24 mouse cellular contexts compared by ENCODE assay signal in genomic region chr13:36466515-36466921, GRCm38 (mm10).
DNase-seq lines count a peak whose midpoint lies in the region; ATAC-seq and TF ChIP-seq lines count a peak whose summit lies in the region.
"Had no signal": no experiment of that assay in that cellular context is flagged by ENCODE, and none has a peak within 500 bp of the region (broad histone marks: within the 10 kb centered on the region; RNA-seq: fewer than 3 reads in every experiment).

No protein-coding gene starts in this region.

- no peak overlapping the region for H3K9ac ChIP-seq in liver, adult 2 months (ENCODE audit: low read depth, low read length)
- H3K9ac ChIP-seq in liver, embryonic 11.5 days (ENCODE audit: low read depth, low read length), result no peak overlapping the region
- no peak overlapping the region for H3K9ac ChIP-seq in kidney, embryonic 16.5 days (replicated peaks; ENCODE audit: low read length)
- H3K9ac ChIP-seq: hindbrain, embryonic 14.5 days; midbrain, embryonic 12.5 days had no signal

- no peaks in the 10 kb centered on the region for H3K27me3 ChIP-seq in liver, adult 2 months (ENCODE audit: control insufficient read depth, insufficient read depth, low read length)
- H3K27me3 ChIP-seq in liver, embryonic 11.5 days (replicated peaks; ENCODE audit: control insufficient read depth, insufficient read depth, low read length), result no peaks in the 10 kb centered on the region
- H3K27me3 ChIP-seq in kidney, embryonic 16.5 days (ENCODE audit: insufficient read depth, low read length), result no peaks in the 10 kb centered on the region
- no peaks in the 10 kb centered on the region for H3K27me3 ChIP-seq in myocyte (ENCODE audit: control insufficient read depth, insufficient read depth, insufficient read length)
- H3K27me3 ChIP-seq: midbrain, embryonic 12.5 days had no signal

- peaks cover 11% of the 10 kb centered on the region for H3K4me1 ChIP-seq in liver, adult 2 months (ENCODE audit: control insufficient read depth, insufficient read depth, low read length)
- no peaks in the 10 kb centered on the region for H3K4me1 ChIP-seq in liver, embryonic 11.5 days (replicated peaks; ENCODE audit: control insufficient read depth, insufficient read depth, low read length)
- H3K4me1 ChIP-seq in kidney, embryonic 16.5 days (ENCODE audit: insufficient read depth, low read length), result 0 out of 2 replicates have a peak, but pooled peaks cover 5% of the 10 kb centered on the region
- H3K4me1 ChIP-seq: embryonic facial prominence, embryonic 10.5 days; forebrain, embryonic 10.5 days had no signal

- H3K9me3 ChIP-seq in liver, embryonic 11.5 days (ENCODE audit: control insufficient read depth, low read length), result no peaks in the 10 kb centered on the region
- H3K9me3 ChIP-seq in kidney, embryonic 16.5 days (ENCODE audit: low read length), result no peaks in the 10 kb centered on the region
- H3K9me3 ChIP-seq: embryonic facial prominence, embryonic 10.5 days; forebrain, embryonic 10.5 days; limb, embryonic 10.5 days; midbrain, embryonic 12.5 days had no signal

- no peaks in the 10 kb centered on the region for H3K79me2 ChIP-seq in liver, adult 2 months (ENCODE audit: control insufficient read depth, insufficient read depth, low read length)
- H3K79me2 ChIP-seq in myocyte (ENCODE audit: control insufficient read depth, insufficient read depth), result no peaks in the 10 kb centered on the region

- H3K27ac ChIP-seq in liver, adult 2 months (replicated peaks; ENCODE audit: insufficient read depth, low read depth, low read length), result peak overlapping the region; percentile 75
- H3K27ac ChIP-seq in liver, embryonic 11.5 days (ENCODE audit: low read depth, low read length), result no peak overlapping the region
- H3K27ac ChIP-seq in kidney, embryonic 16.5 days (ENCODE audit: low read length), result no peak overlapping the region
- H3K27ac ChIP-seq: embryonic facial prominence, embryonic 10.5 days; forebrain, embryonic 10.5 days; heart, adult 2 months; hindbrain, embryonic 14.5 days; limb, embryonic 10.5 days; midbrain, embryonic 12.5 days; stomach, postnatal 0 days had no signal

- H3K36me3 ChIP-seq in liver, adult 2 months (ENCODE audit: control insufficient read depth, insufficient read depth, low read length), result no peaks in the 10 kb centered on the region
- no peaks in the 10 kb centered on the region for H3K36me3 ChIP-seq in liver, embryonic 11.5 days (ENCODE audit: control insufficient read depth, insufficient read depth, low read length)
- no peaks in the 10 kb centered on the region for H3K36me3 ChIP-seq in kidney, embryonic 16.5 days (ENCODE audit: insufficient read depth, low read length)
- H3K36me3 ChIP-seq in myocyte (ENCODE audit: control insufficient read depth, insufficient read depth), result no peaks in the 10 kb centered on the region
- H3K36me3 ChIP-seq: embryonic facial prominence, embryonic 10.5 days; forebrain, embryonic 10.5 days; limb, embryonic 10.5 days; midbrain, embryonic 12.5 days had no signal

- peak; percentile 37 for DNase-seq in adrenal gland, adult 2 months
- DNase-seq in adrenal gland, postnatal 4 days (ENCODE audit: low spot score in 2 of 2), result no peak
- peak; percentile 98 for DNase-seq in liver, adult 2 months (ENCODE audit: extremely low read depth, low read depth, low spot score)
- DNase-seq in liver, embryonic 11.5 days (ENCODE audit: low spot score), result no peak
- no peak for DNase-seq in thymus, postnatal 25 days
- DNase-seq: cerebellum, adult 11 months; gastrocnemius, postnatal 14 days; heart, adult 2 months; liver; lung, adult 2 months; lung, postnatal 14 days; right cerebral cortex, postnatal 14 days; thymus, adult 2 months had no signal

- H3K4me2 ChIP-seq in liver, embryonic 11.5 days, result no peak overlapping the region
- no peak overlapping the region for H3K4me2 ChIP-seq in kidney, embryonic 16.5 days (replicated peaks; ENCODE audit: low read depth, low read length)
- peak overlapping the region; percentile 18 for H3K4me2 ChIP-seq in myocyte (ENCODE audit: low read depth)
- H3K4me2 ChIP-seq: hindbrain, embryonic 14.5 days; midbrain, embryonic 12.5 days had no signal

- no peak for TF ChIP-seq POLR2A in liver, adult 2 months (IDR thresholded peaks at IDR 0.05; ENCODE audit: extremely low read depth, insufficient read depth, low read length)
- TF ChIP-seq POLR2A in myocyte (IDR thresholded peaks at IDR 0.05; ENCODE audit: insufficient read length, low read depth), result no peak

- H3ac ChIP-seq in myocyte (ENCODE audit: control insufficient read depth, insufficient read length), result no peak overlapping the region

- 19% methylated on average over 5 of the region's 5 CpGs for WGBS in liver, adult 2 months
- WGBS in liver, embryonic 11.5 days, result 86% methylated on average over 5 of the region's 5 CpGs
- WGBS in kidney, embryonic 16.5 days, result 72% methylated on average over 5 of the region's 5 CpGs

- no peak for TF ChIP-seq CTCF in liver, adult 2 months (IDR thresholded peaks at IDR 0.05; ENCODE audit: low read depth, low read length)

- no peak for ATAC-seq in liver, embryonic 11.5 days (replicated peaks; ENCODE audit: low FRiP score)
- peak; percentile 67; the same call in 1 of the 2 replicates for ATAC-seq in kidney, embryonic 16.5 days (ENCODE audit: low FRiP score, low TSS enrichment)
- ATAC-seq in erythroblast, adult 5-6 weeks (replicated peaks; ENCODE audit: low FRiP score, poor library complexity, severe bottlenecking), result no peak
- ATAC-seq: forebrain, embryonic 16.5 days; inflammation-experienced regulatory T-cells, adult 6 months had no signal

- no peak overlapping the region for H3K4me3 ChIP-seq in liver, adult 2 months (ENCODE audit: insufficient read depth, low read depth, low read length)
- H3K4me3 ChIP-seq in liver, embryonic 11.5 days (ENCODE audit: low read depth, low read length), result no peak overlapping the region
- H3K4me3 ChIP-seq in kidney, embryonic 16.5 days (ENCODE audit: low read length), result no peak overlapping the region
- no peak overlapping the region for H3K4me3 ChIP-seq in myocyte
- H3K4me3 ChIP-seq: embryonic facial prominence, embryonic 10.5 days; forebrain, embryonic 10.5 days; heart, adult 2 months; limb, embryonic 10.5 days; midbrain, embryonic 12.5 days had no signal

TF ChIP-seq in myocyte, 11 proteins besides CTCF, POLR2A, EP300 and RAD21:
- TF ChIP-seq USF1 (IDR thresholded peaks at IDR 0.05; ENCODE audit: low read depth) (no peak), TCF12 (IDR thresholded peaks at IDR 0.05; ENCODE audit: insufficient read depth, poor library complexity, severe bottlenecking) (peak; percentile 73), MYOD1 (IDR thresholded peaks at IDR 0.05; ENCODE audit: control insufficient read depth in 1 of 3, insufficient read length in 2 of 3, low read depth in 2 of 3) (peak; percentile 29 to 70 (median 29)), MYOG (IDR thresholded peaks at IDR 0.05; ENCODE audit: control insufficient read depth in 1 of 3, insufficient read depth in 1 of 3, insufficient read length in 2 of 3, low read depth in 2 of 3) (peak in 2 of 3 experiments; percentile 50 to 79), REST (IDR thresholded peaks at IDR 0.05; ENCODE audit: insufficient read depth, insufficient read length) (no peak), TCF3 (IDR thresholded peaks at IDR 0.05; ENCODE audit: insufficient read length, low read depth) (no peak), POLR2AphosphoS2 (IDR thresholded peaks at IDR 0.05; ENCODE audit: insufficient read length, low read depth) (no peak), SRF (IDR thresholded peaks at IDR 0.05; ENCODE audit: control insufficient read depth, insufficient read length, low read depth) (no peak), CEBPB (IDR thresholded peaks at IDR 0.05; ENCODE audit: insufficient read depth, poor library complexity, severe bottlenecking) (no peak), E2F4 (IDR thresholded peaks at IDR 0.05; ENCODE audit: insufficient read depth) (no peak)

Comparison
In these comparisons a context has a peak if more than half of its experiments do, and no peak if none do; other contexts are left out.
1. DNase-seq: peak in adrenal gland, adult 2 months (single experiment) and liver, adult 2 months (single experiment); none in adrenal gland, postnatal 4 days (0 of 2), liver, embryonic 11.5 days (single experiment) and thymus, postnatal 25 days (single experiment).